Mouse (Mus musculus): ENCODE data around the gene Pik3c2a. TPM values are rescaled to one million over a fixed set of nuclear protein-coding genes. Genes with fewer than 3 reads are reported as not detected.

The Pik3c2a gene
- polyA plus RNA-seq, 1 experiment, result 1.8 TPM

DNA sequence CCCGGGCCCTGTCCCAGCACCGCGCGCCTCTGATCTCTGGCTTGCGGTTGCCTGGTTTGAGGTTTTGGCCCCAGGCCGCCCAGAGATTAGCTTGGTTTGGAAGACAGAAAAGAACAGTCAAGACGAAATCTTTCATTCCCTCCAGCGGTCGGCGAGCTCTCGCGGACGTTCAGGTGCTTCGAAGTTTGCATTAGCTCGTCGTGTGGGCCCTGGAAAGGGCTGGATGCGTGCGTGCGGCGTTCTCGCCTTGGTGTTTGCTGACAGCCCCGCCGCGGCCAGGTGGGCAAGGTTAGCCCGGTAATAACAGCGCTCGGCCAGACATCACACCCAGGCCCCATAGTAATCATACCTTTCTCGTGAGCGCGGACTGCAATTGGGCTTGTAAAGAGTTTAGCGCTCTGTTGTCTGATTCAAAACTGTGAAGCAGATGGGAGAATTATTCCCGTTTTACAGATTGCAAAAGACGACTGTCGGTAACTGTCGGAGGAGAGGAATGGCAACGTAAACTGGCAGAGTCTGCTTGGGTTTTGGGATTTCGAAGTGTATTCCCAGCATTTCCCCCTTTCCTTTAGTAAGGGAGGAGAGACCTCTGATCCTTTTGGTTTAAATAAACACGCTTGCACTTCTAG, 562 bp upstream of the Pik3c2a start:
- 2% methylated on average over 38 of the region's 38 CpGs for WGBS

DNA sequence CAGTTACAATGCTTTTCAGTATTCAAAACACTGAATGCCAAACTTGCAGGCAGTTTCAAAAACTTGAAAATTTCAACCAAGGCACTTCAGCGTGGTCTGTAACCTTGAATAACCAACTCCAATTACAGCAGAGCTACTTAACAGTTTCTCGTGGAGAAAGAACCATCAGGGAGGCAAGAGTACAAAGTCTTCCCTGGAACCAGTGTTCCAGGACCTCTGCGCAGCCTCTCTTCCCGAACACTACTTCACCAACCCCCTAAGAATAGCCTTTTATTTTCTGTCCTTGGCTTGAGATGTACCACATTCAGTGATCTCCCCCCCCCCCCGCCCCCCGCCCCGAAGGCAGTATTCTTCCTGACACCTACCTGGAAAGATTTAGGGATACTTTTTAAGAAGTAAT, 1.0 kb downstream of the Pik3c2a start:
- no peaks in the 10 kb centered on the region for H3K36me3 ChIP-seq (ENCODE audit: control insufficient read depth, insufficient read depth, low read length)
- WGBS, result 36% methylated on average over 7 of the region's 7 CpGs
- H3K27me3 ChIP-seq (ENCODE audit: control insufficient read depth, insufficient read depth, low read length), result 0 out of 2 replicates have a peak, but pooled peaks cover 1% of the 10 kb centered on the region
- no peak for TF ChIP-seq POLR2A (IDR thresholded peaks at IDR 0.05; ENCODE audit: low read depth, low read length)
- TF ChIP-seq CTCF (IDR thresholded peaks at IDR 0.05; ENCODE audit: extremely low read depth, insufficient read depth, insufficient read length, insufficient replicate concordance), result no peak
- DNase-seq (ENCODE audit: low read depth in 1 of 2, low spot score in 2 of 2), result no peak
- H3K27ac ChIP-seq (ENCODE audit: insufficient read depth, low read length), result no peak overlapping the region
- H3K4me1 ChIP-seq (ENCODE audit: control insufficient read depth, insufficient read depth, insufficient read length), result peaks cover 4% of the 10 kb centered on the region; the same call in 1 of the 2 replicates
- no peak overlapping the region for H3K4me3 ChIP-seq (ENCODE audit: extremely low read depth, insufficient read depth, insufficient read length)

More for the DNA sequence above, 562 bp upstream of the Pik3c2a start:
- H3K4me3 ChIP-seq (ENCODE audit: extremely low read depth, insufficient read depth, insufficient read length), result peak overlapping the region; percentile 93
- DNase-seq (ENCODE audit: low read depth in 1 of 2, low spot score in 2 of 2), result peak in 1 of 2 experiments; percentile 14
- H3K27ac ChIP-seq (ENCODE audit: insufficient read depth, low read length), result peak overlapping the region; percentile 10; the same call in 1 of the 2 replicates
- H3K4me1 ChIP-seq (ENCODE audit: control insufficient read depth, insufficient read depth, insufficient read length), result peaks cover 4% of the 10 kb centered on the region; the same call in 1 of the 2 replicates
- 0 out of 2 replicates have a peak, but pooled peaks cover 1% of the 10 kb centered on the region for H3K27me3 ChIP-seq (ENCODE audit: control insufficient read depth, insufficient read depth, low read length)
- no peaks in the 10 kb centered on the region for H3K36me3 ChIP-seq (ENCODE audit: control insufficient read depth, insufficient read depth, low read length)
- TF ChIP-seq CTCF (IDR thresholded peaks at IDR 0.05; ENCODE audit: extremely low read depth, insufficient read depth, insufficient read length, insufficient replicate concordance), result no peak
- no peak for TF ChIP-seq POLR2A (IDR thresholded peaks at IDR 0.05; ENCODE audit: low read depth, low read length)

DNA sequence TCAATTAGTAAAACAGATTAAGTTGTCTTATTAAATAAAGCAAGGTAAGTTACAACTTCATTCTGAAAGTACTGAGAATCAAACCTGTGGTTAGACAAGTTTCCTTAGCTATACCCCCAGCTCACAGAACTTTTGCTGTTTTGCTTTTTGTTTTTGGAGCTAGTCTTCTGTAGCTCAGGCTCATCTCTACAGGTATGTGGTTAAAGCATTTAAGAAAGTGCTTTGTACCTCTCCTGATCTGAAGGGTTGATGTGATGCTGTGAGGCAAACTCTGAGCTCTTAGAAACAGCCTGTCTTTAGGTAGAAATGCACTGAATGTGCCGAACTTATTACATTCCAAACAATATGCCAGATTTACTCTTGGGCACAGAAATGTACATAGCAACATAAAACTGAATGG, 1.9 kb downstream of the Pik3c2a start:
- DNase-seq (ENCODE audit: low read depth in 1 of 2, low spot score in 2 of 2), result no peak
- Histone ChIP-seq H3K4me1 (ENCODE audit: control insufficient read depth, insufficient read depth, insufficient read length) (peaks cover 4% of the 10 kb centered on the region; the same call in 1 of the 2 replicates), H3K4me3 (ENCODE audit: extremely low read depth, insufficient read depth, insufficient read length) (no peak overlapping the region), H3K27ac (ENCODE audit: insufficient read depth, low read length) (no peak overlapping the region; the same call in 1 of the 2 replicates), H3K36me3 (ENCODE audit: control insufficient read depth, insufficient read depth, low read length) (no peaks in the 10 kb centered on the region), H3K27me3 (ENCODE audit: control insufficient read depth, insufficient read depth, low read length) (0 out of 2 replicates have a peak, but pooled peaks cover 1% of the 10 kb centered on the region)
- 63% methylated on average over 1 of the region's 1 CpGs for WGBS
- TF ChIP-seq POLR2A (IDR thresholded peaks at IDR 0.05; ENCODE audit: low read depth, low read length) (no peak), CTCF (IDR thresholded peaks at IDR 0.05; ENCODE audit: extremely low read depth, insufficient read depth, insufficient read length, insufficient replicate concordance) (no peak)

DNA sequence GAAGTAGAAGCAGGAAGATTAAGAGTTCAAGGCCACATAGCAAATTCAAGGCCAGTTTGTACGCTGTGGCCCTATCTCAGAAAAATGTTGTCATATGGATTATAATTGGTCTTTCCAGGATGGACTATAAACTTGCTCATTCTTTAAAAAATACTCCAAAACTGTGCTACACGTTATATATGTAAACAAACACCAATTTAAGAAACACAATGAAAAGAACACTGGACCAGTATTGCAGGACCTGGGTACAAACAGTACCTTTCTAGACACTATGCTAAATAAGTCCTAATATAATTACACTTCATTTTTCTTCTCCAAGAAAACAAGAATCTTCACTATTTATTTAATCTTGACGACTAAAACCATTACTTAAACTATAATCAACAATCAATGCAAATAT, 11.6 kb downstream of the Pik3c2a start:
- DNase-seq (ENCODE audit: low read depth in 1 of 2, low spot score in 2 of 2), result no peak
- H3K27ac ChIP-seq (ENCODE audit: insufficient read depth, low read length), result no peak overlapping the region

DNA sequence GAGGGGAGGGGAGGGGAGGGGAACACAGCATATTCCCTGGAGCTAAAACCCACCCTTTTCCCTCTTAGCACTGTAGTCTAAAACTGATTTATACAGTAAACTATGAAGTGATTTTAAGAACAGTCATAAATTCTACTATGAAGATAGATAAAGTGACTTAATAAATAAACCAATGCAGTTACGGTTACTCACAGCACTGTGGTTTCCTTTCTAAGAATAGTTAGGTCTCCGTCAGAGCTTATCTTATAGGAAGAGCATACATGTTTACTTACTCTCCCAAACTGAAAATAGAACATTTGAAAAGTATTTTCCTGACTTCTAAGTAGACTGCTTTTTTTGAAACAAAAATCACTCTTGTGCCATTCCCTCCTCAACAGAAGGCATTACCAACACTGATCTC, 12.3 kb downstream of the Pik3c2a start:
- Histone ChIP-seq H3K4me3 (ENCODE audit: extremely low read depth, insufficient read depth, insufficient read length) (no peak overlapping the region), H3K36me3 (ENCODE audit: control insufficient read depth, insufficient read depth, low read length) (no peaks in the 10 kb centered on the region), H3K4me1 (ENCODE audit: control insufficient read depth, insufficient read depth, insufficient read length) (no peaks in the 10 kb centered on the region), H3K27me3 (ENCODE audit: control insufficient read depth, insufficient read depth, low read length) (no peaks in the 10 kb centered on the region), H3K27ac (ENCODE audit: insufficient read depth, low read length) (no peak overlapping the region)
- DNase-seq (ENCODE audit: low read depth in 1 of 2, low spot score in 2 of 2), result no peak
- WGBS, result 21% methylated on average over 2 of the region's 2 CpGs
- no peak for TF ChIP-seq POLR2A (IDR thresholded peaks at IDR 0.05; ENCODE audit: low read depth, low read length)
- TF ChIP-seq CTCF (IDR thresholded peaks at IDR 0.05; ENCODE audit: extremely low read depth, insufficient read depth, insufficient read length, insufficient replicate concordance), result no peak

More for the DNA sequence above, 11.6 kb downstream of the Pik3c2a start:
- Histone ChIP-seq H3K4me1 (ENCODE audit: control insufficient read depth, insufficient read depth, insufficient read length) (no peaks in the 10 kb centered on the region), H3K4me3 (ENCODE audit: extremely low read depth, insufficient read depth, insufficient read length) (no peak overlapping the region), H3K27me3 (ENCODE audit: control insufficient read depth, insufficient read depth, low read length) (no peaks in the 10 kb centered on the region), H3K36me3 (ENCODE audit: control insufficient read depth, insufficient read depth, low read length) (no peaks in the 10 kb centered on the region)
- no peak for TF ChIP-seq POLR2A (IDR thresholded peaks at IDR 0.05; ENCODE audit: low read depth, low read length)
- no peak for TF ChIP-seq CTCF (IDR thresholded peaks at IDR 0.05; ENCODE audit: extremely low read depth, insufficient read depth, insufficient read length, insufficient replicate concordance)
- 84% methylated on average over 3 of the region's 3 CpGs for WGBS

DNA sequence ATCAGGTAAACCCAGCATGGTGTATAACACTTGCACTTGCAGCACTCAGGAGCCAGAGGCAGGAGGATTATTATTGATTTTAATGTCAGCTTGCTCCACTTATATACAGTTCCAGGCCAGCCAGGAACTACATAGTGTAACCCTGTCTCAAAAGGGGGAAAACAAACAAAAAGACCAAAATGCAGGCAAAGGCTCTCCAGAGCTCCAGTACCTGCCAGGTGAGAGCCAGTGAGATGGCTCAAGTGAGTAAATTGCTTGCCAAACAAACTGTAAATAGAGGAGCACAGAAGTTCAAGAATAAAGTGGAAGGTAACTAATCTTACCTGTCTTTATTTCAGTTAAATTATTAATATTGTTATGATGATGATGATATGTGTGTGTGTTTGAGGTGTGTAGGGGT, 16.0 kb downstream of the Pik3c2a start:
- TF ChIP-seq POLR2A (IDR thresholded peaks at IDR 0.05; ENCODE audit: low read depth, low read length) (no peak), CTCF (IDR thresholded peaks at IDR 0.05; ENCODE audit: extremely low read depth, insufficient read depth, insufficient read length, insufficient replicate concordance) (no peak)
- H3K27ac ChIP-seq (ENCODE audit: insufficient read depth, low read length), result no peak overlapping the region
- DNase-seq (ENCODE audit: low read depth in 1 of 2, low spot score in 2 of 2), result no peak
- no peaks in the 10 kb centered on the region for H3K4me1 ChIP-seq (ENCODE audit: control insufficient read depth, insufficient read depth, insufficient read length)
- no peaks in the 10 kb centered on the region for H3K27me3 ChIP-seq (ENCODE audit: control insufficient read depth, insufficient read depth, low read length)
- no peak overlapping the region for H3K4me3 ChIP-seq (ENCODE audit: extremely low read depth, insufficient read depth, insufficient read length)
- H3K36me3 ChIP-seq (ENCODE audit: control insufficient read depth, insufficient read depth, low read length), result no peaks in the 10 kb centered on the region

DNA sequence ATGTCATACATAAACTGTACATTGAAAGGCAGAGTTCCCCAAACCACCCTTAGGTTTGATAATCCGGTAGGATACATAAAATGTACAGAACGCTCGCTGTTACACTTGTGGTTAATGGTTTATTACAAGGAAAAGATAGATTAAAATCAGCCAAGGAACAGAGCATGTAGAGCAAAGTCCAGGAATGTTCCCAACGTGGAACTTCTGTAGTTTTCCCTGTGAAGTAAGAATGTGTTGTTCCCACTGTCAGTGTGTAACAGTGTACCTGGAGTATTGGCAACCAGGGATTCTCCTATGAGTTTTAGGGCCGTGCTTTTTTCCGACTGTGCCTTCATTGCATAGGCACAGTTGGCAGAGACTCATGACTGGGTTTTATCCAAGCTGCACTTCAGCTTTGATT, 17.5 kb downstream of the Pik3c2a start:
- no peaks in the 10 kb centered on the region for H3K4me1 ChIP-seq (ENCODE audit: control insufficient read depth, insufficient read depth, insufficient read length)
- no peak overlapping the region for H3K27ac ChIP-seq (ENCODE audit: insufficient read depth, low read length)
- no peaks in the 10 kb centered on the region for H3K36me3 ChIP-seq (ENCODE audit: control insufficient read depth, insufficient read depth, low read length)
- H3K27me3 ChIP-seq (ENCODE audit: control insufficient read depth, insufficient read depth, low read length), result no peaks in the 10 kb centered on the region
- no peak for DNase-seq (ENCODE audit: low read depth in 1 of 2, low spot score in 2 of 2)
- H3K4me3 ChIP-seq (ENCODE audit: extremely low read depth, insufficient read depth, insufficient read length), result no peak overlapping the region
- WGBS, result 90% methylated on average over 6 of the region's 6 CpGs
- TF ChIP-seq CTCF (IDR thresholded peaks at IDR 0.05; ENCODE audit: extremely low read depth, insufficient read depth, insufficient read length, insufficient replicate concordance) (no peak), POLR2A (IDR thresholded peaks at IDR 0.05; ENCODE audit: low read depth, low read length) (no peak)
